Mouse (Mus musculus) forebrain, embryonic 15.5 days (tissue): ENCODE results near the gene Gm11361. TPM values are rescaled to one million over a fixed set of nuclear protein-coding genes. Genes with fewer than 3 reads are reported as not detected.

Experiments
- ATAC-seq: fragments of 200-750 bp; cut with Nextera tagmentation; replicated peaks from 2 replicates; pipeline ENCODE4 v1.8.0; 2017; ENCODE audit warnings: mild to moderate bottlenecking, moderate TSS enrichment, moderate library complexity
- H3K27ac ChIP-seq: fragments of 300-500 bp; sonication (generic); replicated peaks from 2 replicates; pipeline ENCODE4 v1.5.1; 2015; ENCODE audit warnings: mild to moderate bottlenecking, inconsistent platforms
- H3K27me3 ChIP-seq: fragments of 300-500 bp; sonication (generic); 2 replicates; pipeline ENCODE4 v1.6.1; 2015; ENCODE audit warnings: inconsistent platforms
- H3K36me3 ChIP-seq: fragments of 300-500 bp; sonication (generic); 2 replicates; pipeline ENCODE4 v1.6.1; 2015; ENCODE audit warnings: mild to moderate bottlenecking, inconsistent platforms
- H3K4me1 ChIP-seq: fragments of 300-500 bp; sonication (generic); 2 replicates; pipeline ENCODE4 v1.6.1; 2015; ENCODE audit warnings: inconsistent platforms
- H3K4me2 ChIP-seq: fragments of 300-500 bp; sonication (generic); replicated peaks from 2 replicates; pipeline ENCODE4 v1.6.1; 2015; ENCODE audit warnings: mild to moderate bottlenecking, inconsistent platforms
- H3K4me3 ChIP-seq: fragments of 300-500 bp; sonication (generic); 2 replicates; pipeline ENCODE4 v1.5.1; 2015; ENCODE audit warnings: mild to moderate bottlenecking, inconsistent platforms
- H3K9ac ChIP-seq: fragments of 300-500 bp; sonication (generic); replicated peaks from 2 replicates; pipeline ENCODE4 v1.6.1; 2015; ENCODE audit warnings: mild to moderate bottlenecking, inconsistent platforms
- H3K9me3 ChIP-seq: fragments of 300-500 bp; sonication (generic); 2 replicates; pipeline ENCODE4 v1.6.1; 2016; ENCODE audit warnings: inconsistent platforms
- WGBS: fragments of 180-500 bp; shearing (Covaris S2); methylation state at CpG from one replicate; pipeline ENCODE4 v1.1.7; 2015; ENCODE audit warnings: mixed read lengths; 5-methylcytosine and 5-hydroxymethylcytosine counted together
- polyA plus RNA-seq: library from polyadenylated mRNA; unstranded; fragments of >200 nt; fragmentation: Nextera tagmentation; extraction: Ambion mirVana; gene quantifications from 2 replicates; pipeline ENCODE4 v1.2.1, GENCODE M21; 2015

The Gm11361 gene
- polyA plus RNA-seq = 2.1 and 2.4 TPM in 2 replicates

DNA sequence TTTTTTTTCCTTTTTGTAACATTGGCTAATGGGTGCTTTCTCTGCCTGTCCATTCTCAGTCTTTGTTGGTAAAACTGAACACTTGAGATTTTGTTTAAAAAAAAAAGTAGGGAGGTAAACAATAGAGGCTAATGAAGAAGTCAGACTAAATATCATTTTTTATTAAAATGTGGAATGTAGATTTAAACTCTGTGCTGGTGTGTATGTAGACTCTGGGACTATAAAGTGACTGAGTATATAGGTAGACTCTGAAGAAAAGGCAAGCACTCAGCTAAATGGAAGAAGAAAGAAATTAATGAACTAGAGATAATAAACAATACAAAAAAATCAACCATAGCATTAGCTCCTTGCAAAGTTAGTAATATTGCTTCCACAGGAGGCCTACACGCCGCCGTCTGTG, at the start of gene Gm11361:
TSS of gene Gm11361 (plus strand) at position 301 of the 400 bp plus-strand sequence.
- Histone ChIP-seq H3K27me3 (no peaks in the 10 kb centered on the region), H3K9ac (no peak within 1 kb of the TSS), H3K4me1 (no peaks in the 10 kb centered on the region), H3K9me3 (no peaks in the 10 kb centered on the region), H3K4me3 (no peak within 1 kb of the TSS), H3K4me2 (no peak within 1 kb of the TSS), H3K27ac (no peak within 1 kb of the TSS), H3K36me3 (no peaks in the 10 kb centered on the region)
- WGBS = 100% methylated on average over 3 of the region's 3 CpGs
- ATAC-seq = no peak

DNA sequence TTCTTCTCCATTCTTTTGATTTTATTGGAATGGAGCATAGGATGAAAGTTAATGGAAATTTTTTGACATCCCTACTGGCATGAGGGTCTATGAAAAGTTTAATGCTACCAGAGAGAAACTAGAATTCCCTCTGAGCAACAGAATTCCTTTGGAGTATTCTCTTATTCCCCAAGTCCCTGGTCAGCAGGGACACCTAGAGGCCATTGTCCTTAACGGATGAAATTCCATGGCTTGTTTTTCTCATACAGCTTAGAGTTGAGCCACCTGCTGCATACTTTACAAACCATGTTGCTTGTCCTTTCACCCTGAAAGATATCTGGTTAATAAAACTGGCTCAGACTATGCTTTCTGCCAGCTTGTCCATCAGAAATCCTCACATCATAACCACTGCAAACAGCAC, 7.1 kb downstream of the Gm11361 start:
- no peaks in the 10 kb centered on the region for H3K4me1 ChIP-seq
- H3K27ac ChIP-seq = no peak overlapping the region
- no peaks in the 10 kb centered on the region for H3K9me3 ChIP-seq
- no peak overlapping the region for H3K9ac ChIP-seq
- H3K27me3 ChIP-seq = no peaks in the 10 kb centered on the region
- no peak overlapping the region for H3K4me2 ChIP-seq
- 8% methylated on average over 1 of the region's 1 CpGs for WGBS
- no peak overlapping the region for H3K4me3 ChIP-seq
- no peak for ATAC-seq
- no peaks in the 10 kb centered on the region for H3K36me3 ChIP-seq

DNA sequence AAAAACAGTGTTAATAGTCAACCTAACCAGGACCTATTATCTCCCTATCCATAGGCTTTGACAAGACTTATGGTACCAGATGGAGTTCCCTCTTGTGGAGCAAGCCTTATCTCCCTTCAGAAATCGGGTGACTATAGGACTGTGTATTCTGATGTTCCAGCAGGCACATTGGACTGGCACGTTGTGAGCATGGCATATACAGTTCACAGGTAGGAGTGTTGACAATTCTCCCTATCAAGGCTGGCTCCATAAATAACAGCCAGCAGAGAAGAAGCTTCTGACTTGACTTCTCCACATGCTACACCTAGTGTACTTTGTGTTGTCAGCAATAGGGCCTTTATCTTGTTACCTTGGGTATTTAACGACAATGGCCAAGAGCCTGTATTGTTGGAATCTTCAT, 30.0 kb downstream of the Gm11361 start:
- 96% methylated on average over 3 of the region's 3 CpGs for WGBS
- H3K4me3 ChIP-seq = no peak overlapping the region
- no peaks in the 10 kb centered on the region for H3K9me3 ChIP-seq
- H3K36me3 ChIP-seq = no peaks in the 10 kb centered on the region
- ATAC-seq = no peak
- no peak overlapping the region for H3K27ac ChIP-seq
- H3K4me1 ChIP-seq = no peaks in the 10 kb centered on the region
- H3K27me3 ChIP-seq = no peaks in the 10 kb centered on the region
- H3K9ac ChIP-seq = no peak overlapping the region
- H3K4me2 ChIP-seq = no peak overlapping the region

DNA sequence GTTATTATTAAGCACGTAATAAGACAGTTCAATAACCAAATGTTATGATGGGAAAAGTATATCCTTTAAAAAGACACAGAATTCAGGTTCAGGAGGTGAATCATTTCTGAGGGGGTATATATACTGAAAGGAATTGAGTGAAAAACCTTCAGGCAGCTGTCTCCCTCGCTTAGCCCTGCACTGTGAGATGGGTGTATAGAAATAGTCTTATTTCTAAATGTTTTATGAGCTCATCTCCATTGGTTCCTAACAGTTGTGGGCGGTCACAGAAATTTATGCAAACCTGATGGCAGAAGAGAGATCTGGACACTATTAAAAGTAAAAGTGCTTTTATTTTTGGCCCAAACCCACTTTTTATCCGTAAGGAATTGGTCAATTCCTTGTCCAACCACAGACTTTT, 36.9 kb downstream of the Gm11361 start:
- WGBS = 53% methylated on average over 4 of the region's 4 CpGs
- H3K27me3 ChIP-seq = no peaks in the 10 kb centered on the region
- ATAC-seq = no peak
- H3K9me3 ChIP-seq = no peaks in the 10 kb centered on the region
- peak overlapping the region; percentile 81 for H3K27ac ChIP-seq
- no peaks in the 10 kb centered on the region for H3K36me3 ChIP-seq
- no peak overlapping the region for H3K9ac ChIP-seq
- H3K4me3 ChIP-seq = no peak overlapping the region
- H3K4me1 ChIP-seq = peaks cover 31% of the 10 kb centered on the region
- no peak overlapping the region for H3K4me2 ChIP-seq

DNA sequence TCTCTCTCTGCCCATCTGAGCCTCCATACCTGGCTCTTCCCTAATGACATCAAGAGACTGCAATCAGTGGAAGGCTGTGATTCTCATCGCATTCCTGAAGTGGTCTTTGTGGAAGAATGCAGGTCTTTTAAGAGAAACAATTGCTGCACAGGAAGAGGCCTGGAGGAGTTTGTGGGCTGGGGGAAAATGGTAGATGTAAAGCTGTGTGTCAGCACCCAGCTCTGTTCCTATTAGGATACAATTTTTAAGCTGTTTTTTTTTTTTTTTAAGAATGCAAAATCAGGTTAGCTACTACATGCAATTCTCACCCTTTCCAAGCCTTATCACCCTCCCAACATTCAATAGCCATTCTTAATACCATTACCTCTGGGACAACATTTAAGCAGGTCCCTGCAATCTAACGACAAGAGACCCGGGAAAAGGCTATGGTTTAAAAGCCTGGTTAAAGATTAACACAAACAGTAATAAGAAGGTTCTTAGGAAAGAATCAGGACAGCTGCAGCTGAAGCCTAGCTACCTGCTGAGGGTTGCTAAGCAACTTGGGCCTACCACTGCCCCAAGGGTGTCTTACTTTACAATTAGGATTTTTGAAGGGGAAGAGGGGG, 37.5 kb downstream of the Gm11361 start:
- peak overlapping the region; percentile 81 for H3K27ac ChIP-seq
- H3K4me2 ChIP-seq = no peak overlapping the region
- no peak overlapping the region for H3K4me3 ChIP-seq
- H3K27me3 ChIP-seq = no peaks in the 10 kb centered on the region
- H3K4me1 ChIP-seq = peaks cover 31% of the 10 kb centered on the region
- H3K9ac ChIP-seq = no peak overlapping the region
- WGBS = under 1% methylated on average over 3 of the region's 3 CpGs
- H3K9me3 ChIP-seq = no peaks in the 10 kb centered on the region
- no peaks in the 10 kb centered on the region for H3K36me3 ChIP-seq
- ATAC-seq = peak; percentile 84

DNA sequence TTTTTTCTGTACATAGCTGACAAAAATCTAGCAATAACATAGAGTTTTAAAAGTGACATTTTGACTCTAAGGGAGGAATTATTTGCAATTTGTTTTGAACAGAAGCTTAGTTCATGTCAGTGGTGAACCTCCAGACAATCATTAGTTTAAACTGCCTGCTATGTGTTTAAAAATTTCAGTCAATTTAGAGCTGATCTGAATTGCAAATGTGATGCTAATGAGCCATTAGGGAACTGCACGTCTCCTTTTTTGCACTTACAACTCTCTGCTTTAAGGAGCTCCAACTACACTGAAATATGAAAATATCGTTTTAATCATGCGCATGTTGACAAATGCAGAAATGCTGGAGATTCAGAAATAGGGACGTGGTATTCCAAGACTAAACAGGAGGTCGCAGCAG, 38.2 kb downstream of the Gm11361 start:
- no peaks in the 10 kb centered on the region for H3K27me3 ChIP-seq
- no peaks in the 10 kb centered on the region for H3K9me3 ChIP-seq
- peak; percentile 85 for ATAC-seq
- peak overlapping the region; percentile 18; the same call in 1 of the 2 replicates for H3K4me2 ChIP-seq
- H3K36me3 ChIP-seq = no peaks in the 10 kb centered on the region
- H3K4me1 ChIP-seq = peaks cover 31% of the 10 kb centered on the region
- WGBS = 9% methylated on average over 5 of the region's 5 CpGs
- H3K4me3 ChIP-seq = no peak overlapping the region
- H3K27ac ChIP-seq = peak overlapping the region; percentile 81
- no peak overlapping the region for H3K9ac ChIP-seq

DNA sequence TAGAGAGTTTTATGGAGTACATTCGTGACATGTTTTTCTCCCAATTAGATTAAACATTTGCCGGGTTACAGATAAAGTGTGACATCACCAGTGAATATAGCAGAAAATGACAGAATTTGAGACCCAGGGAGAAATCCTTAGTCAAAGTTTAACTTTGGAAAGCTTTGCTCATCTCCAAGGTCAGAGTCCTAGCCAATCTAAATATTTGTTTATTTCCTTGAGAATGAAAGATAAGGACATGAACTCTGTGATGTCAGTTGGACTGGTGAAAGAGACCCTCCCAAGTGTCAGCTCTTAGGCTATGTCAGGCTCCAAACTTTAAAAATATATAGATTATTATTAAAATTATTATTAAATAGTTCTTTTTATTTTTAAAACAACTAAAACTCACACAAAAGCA, 39.8 kb downstream of the Gm11361 start:
- Histone ChIP-seq H3K27me3 (no peaks in the 10 kb centered on the region), H3K9ac (no peak overlapping the region), H3K36me3 (no peaks in the 10 kb centered on the region), H3K4me2 (no peak overlapping the region), H3K4me3 (no peak overlapping the region), H3K4me1 (peaks cover 31% of the 10 kb centered on the region), H3K27ac (0 out of 2 replicates have a peak overlapping the region, but pooled peaks have one; percentile 6), H3K9me3 (no peaks in the 10 kb centered on the region)
- no peak for ATAC-seq
- WGBS = 86% methylated on average over 2 of the region's 2 CpGs

DNA sequence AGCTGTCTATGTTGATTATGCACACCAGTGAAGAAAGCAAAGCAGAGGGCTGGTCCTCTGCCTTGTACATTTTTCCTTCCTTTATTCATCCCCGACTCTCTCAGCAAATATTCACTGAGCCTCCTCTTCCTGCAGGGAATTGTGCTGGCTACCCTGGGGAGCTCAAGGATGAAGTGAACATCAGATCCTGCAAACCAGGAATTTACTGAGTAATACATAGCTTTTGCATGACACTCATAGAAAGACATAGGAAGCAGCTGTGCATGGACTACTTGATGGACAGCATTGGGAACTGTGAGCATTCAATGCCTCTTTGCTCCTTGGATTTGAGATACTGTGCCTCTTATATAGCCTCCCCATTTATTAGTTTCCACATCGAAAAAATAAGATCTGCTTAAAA, 40.2 kb downstream of the Gm11361 start:
- H3K36me3 ChIP-seq = no peaks in the 10 kb centered on the region
- 0 out of 2 replicates have a peak overlapping the region, but pooled peaks have one; percentile 6 for H3K27ac ChIP-seq
- peaks cover 31% of the 10 kb centered on the region for H3K4me1 ChIP-seq
- ATAC-seq = no peak
- H3K4me3 ChIP-seq = no peak overlapping the region
- no peak overlapping the region for H3K4me2 ChIP-seq
- 57% methylated on average over 2 of the region's 2 CpGs for WGBS
- no peaks in the 10 kb centered on the region for H3K9me3 ChIP-seq
- H3K9ac ChIP-seq = no peak overlapping the region
- H3K27me3 ChIP-seq = no peaks in the 10 kb centered on the region

Other genes starting within 250 kb of the Gm11361 start
- not detected in 2 replicates for gene Prl4a1, start 241.3 kb upstream of the Gm11361 start, polyA plus RNA-seq
- not detected in 2 replicates for gene Prl5a1, start 115.0 kb upstream of the Gm11361 start, polyA plus RNA-seq